Mouse (Mus musculus) brain, embryonic 14.5 days (tissue): ENCODE measurements around the gene Dcpp2.
A peak's percentile ranks its signal among the peaks of the same experiment; 100 is the strongest.

Experiments used
- CTCF ChIP-seq: fragments of 200-500 bp; IDR thresholded peaks from 2 replicates; pipeline ENCODE4 v1.5.1; 2012; ENCODE audit warnings: inconsistent platforms, mild to moderate bottlenecking, moderate library complexity, borderline replicate concordance; ENCODE audit not compliant: insufficient read depth, insufficient read length; ENCODE audit errors: extremely low read depth
- POLR2A ChIP-seq: fragments of 200-500 bp; IDR thresholded peaks from 2 replicates; pipeline ENCODE4 v1.6.1; 2012; ENCODE audit warnings: mild to moderate bottlenecking, inconsistent platforms, borderline replicate concordance; ENCODE audit not compliant: poor library complexity, insufficient read depth, insufficient read length, severe bottlenecking; ENCODE audit errors: extremely low read depth

DNA sequence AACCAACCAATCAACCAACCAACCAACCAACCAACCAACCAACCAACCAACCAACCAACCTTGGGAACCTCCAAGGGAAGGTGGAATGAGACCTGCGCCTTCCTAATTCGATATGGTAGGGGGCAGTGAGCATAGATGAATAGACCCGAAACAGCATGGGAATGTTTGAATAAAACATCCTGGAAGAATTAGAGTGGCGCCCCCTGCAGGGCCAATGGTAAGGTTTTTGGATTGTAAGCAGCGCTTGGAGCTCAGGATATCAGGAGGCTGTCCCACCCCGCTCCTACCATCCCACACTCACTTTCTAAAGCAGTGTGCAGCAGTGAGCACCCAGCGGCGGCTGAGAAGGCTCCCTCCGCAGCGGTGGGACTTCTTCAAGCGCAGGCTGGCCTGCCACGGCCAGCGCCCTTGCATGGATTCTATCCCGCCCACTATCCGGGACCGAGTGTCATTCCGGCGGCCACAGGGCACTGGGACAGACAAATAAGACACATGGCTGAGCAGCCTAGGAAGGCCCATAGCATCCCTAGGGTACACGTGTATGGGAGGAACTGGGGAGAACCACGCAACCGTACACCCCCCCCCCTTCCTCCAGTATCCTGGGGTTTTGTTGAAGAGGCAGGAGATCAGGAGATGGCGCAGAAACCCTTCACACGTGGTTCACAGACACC, 37.4 kb upstream of the Dcpp2 start:
- TF ChIP-seq CTCF (peak; percentile 15; the same call in 1 of the 2 replicates), POLR2A (no peak)
